13 mouse cellular contexts compared by ENCODE assay signal in the genomic region with DNA sequence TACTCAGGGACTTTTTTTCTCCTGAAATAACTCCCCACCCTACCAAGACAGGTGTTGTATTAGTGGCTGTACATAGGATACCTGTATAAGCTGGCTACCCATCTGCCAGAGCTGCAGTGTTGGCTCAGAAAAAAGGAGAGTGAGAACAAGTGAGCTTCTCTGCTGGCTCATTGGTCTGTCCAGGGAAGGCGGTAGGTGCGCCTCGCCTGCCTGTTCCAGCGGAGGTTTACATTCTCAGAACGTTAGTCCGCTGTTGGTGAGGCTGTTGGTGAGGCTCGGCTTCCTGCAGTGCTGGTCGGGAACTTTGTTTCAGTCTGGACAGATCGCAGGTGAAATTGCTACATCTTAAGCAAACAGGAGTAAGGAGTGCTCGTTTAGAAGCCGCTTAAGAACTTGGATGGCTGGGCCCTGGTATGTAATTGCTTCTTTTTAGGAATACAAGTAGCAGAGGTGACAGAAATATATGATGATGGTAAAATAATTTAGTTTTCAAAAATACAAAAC.
A peak's percentile ranks its signal among the peaks of the same experiment; 100 is the strongest.
DNase-seq lines count a peak whose midpoint lies in the region; ATAC-seq and TF ChIP-seq lines count a peak whose summit lies in the region.
"Had no signal": no experiment of that assay in that cellular context is flagged by ENCODE, and none has a peak within 500 bp of the region (broad histone marks: within the 10 kb centered on the region; RNA-seq: fewer than 3 reads in every experiment).

No protein-coding gene starts in this region.

- H3K4me1 ChIP-seq in forebrain, embryonic 13.5 days, result peaks cover 64% of the 10 kb centered on the region
- H3K4me1 ChIP-seq in forebrain, embryonic 14.5 days (ENCODE audit: control insufficient read depth, insufficient read depth, low read length), result peaks cover 61% of the 10 kb centered on the region
- peaks cover 67% of the 10 kb centered on the region for H3K4me1 ChIP-seq in neural tube, embryonic 13.5 days (replicated peaks)
- H3K4me1 ChIP-seq in neural tube, embryonic 15.5 days, result peaks cover 64% of the 10 kb centered on the region
- peaks cover 39% of the 10 kb centered on the region for H3K4me1 ChIP-seq in stomach, embryonic 16.5 days (ENCODE audit: control insufficient read depth, insufficient read depth, low read length)

- 61% methylated on average over 11 of the region's 11 CpGs for WGBS in forebrain, embryonic 13.5 days
- 52% methylated on average over 11 of the region's 11 CpGs for WGBS in forebrain, embryonic 14.5 days
- 70% methylated on average over 11 of the region's 11 CpGs for WGBS in neural tube, embryonic 13.5 days
- WGBS in neural tube, embryonic 15.5 days, result 64% methylated on average over 11 of the region's 11 CpGs
- WGBS in stomach, embryonic 16.5 days, result 47% methylated on average over 11 of the region's 11 CpGs

- no peaks in the 10 kb centered on the region for H3K36me3 ChIP-seq in forebrain, embryonic 13.5 days (ENCODE audit: poor library complexity, severe bottlenecking)
- no peaks in the 10 kb centered on the region for H3K36me3 ChIP-seq in forebrain, embryonic 14.5 days (ENCODE audit: control insufficient read depth, insufficient read depth, low read length)
- H3K36me3 ChIP-seq in neural tube, embryonic 13.5 days, result no peaks in the 10 kb centered on the region
- H3K36me3 ChIP-seq in neural tube, embryonic 15.5 days, result no peaks in the 10 kb centered on the region
- no peaks in the 10 kb centered on the region for H3K36me3 ChIP-seq in stomach, embryonic 16.5 days (ENCODE audit: control insufficient read depth, insufficient read depth, low read length)
- H3K36me3 ChIP-seq: embryonic facial prominence, embryonic 15.5 days; forebrain, embryonic 12.5 days had no signal

- no peak overlapping the region for H3K4me3 ChIP-seq in forebrain, embryonic 13.5 days
- no peak overlapping the region for H3K4me3 ChIP-seq in forebrain, embryonic 14.5 days (ENCODE audit: low read depth, low read length)
- H3K4me3 ChIP-seq in layer of hippocampus, adult 2 months, result no peak overlapping the region
- H3K4me3 ChIP-seq in neural tube, embryonic 13.5 days, result no peak overlapping the region
- no peak overlapping the region for H3K4me3 ChIP-seq in neural tube, embryonic 15.5 days (replicated peaks)
- H3K4me3 ChIP-seq in stomach, embryonic 16.5 days (replicated peaks; ENCODE audit: low read length), result no peak overlapping the region
- H3K4me3 ChIP-seq: embryonic facial prominence, embryonic 15.5 days; forebrain, embryonic 12.5 days had no signal

- ATAC-seq in forebrain, embryonic 13.5 days, result no peak
- no peak for ATAC-seq in forebrain, embryonic 14.5 days
- ATAC-seq in neural tube, embryonic 13.5 days (ENCODE audit: low read depth), result no peak
- no peak for ATAC-seq in neural tube, embryonic 15.5 days (ENCODE audit: low FRiP score)
- 0 out of 2 replicates have a peak, but pooled peaks have one; percentile 23 for ATAC-seq in stomach, embryonic 16.5 days (ENCODE audit: insufficient read depth, low FRiP score)
- ATAC-seq: liver, postnatal 0 days had no signal

- no peak overlapping the region for H3K4me2 ChIP-seq in forebrain, embryonic 13.5 days
- no peak overlapping the region for H3K4me2 ChIP-seq in forebrain, embryonic 14.5 days (ENCODE audit: low read length)
- no peak overlapping the region for H3K4me2 ChIP-seq in neural tube, embryonic 13.5 days
- H3K4me2 ChIP-seq in neural tube, embryonic 15.5 days, result no peak overlapping the region
- H3K4me2 ChIP-seq in stomach, embryonic 16.5 days (ENCODE audit: low read depth, low read length), result no peak overlapping the region
- H3K4me2 ChIP-seq: embryonic facial prominence, embryonic 15.5 days; forebrain, embryonic 12.5 days had no signal

- no peak for DNase-seq in forebrain, embryonic 14.5 days (ENCODE audit: low spot score)
- DNase-seq in layer of hippocampus, adult 2 months (ENCODE audit: low spot score in 2 of 2), result no peak
- DNase-seq in layer of hippocampus, adult 8-10 months (ENCODE audit: low spot score in 2 of 2), result no peak
- DNase-seq in urinary bladder, postnatal 10 days (ENCODE audit: low spot score), result no peak
- DNase-seq: liver; liver, postnatal 0 days; right cerebral cortex, postnatal 25 days had no signal

- no peak for TF ChIP-seq CTCF in layer of hippocampus, adult 2 months (conservative IDR thresholded peaks at IDR 0.05)

- H3K27ac ChIP-seq in forebrain, embryonic 13.5 days, result peak overlapping the region; percentile 40; the same call in 1 of the 2 replicates
- no peak overlapping the region for H3K27ac ChIP-seq in forebrain, embryonic 14.5 days (ENCODE audit: low read depth, low read length)
- H3K27ac ChIP-seq in layer of hippocampus, adult 2 months, result peak overlapping the region; percentile 88
- H3K27ac ChIP-seq in neural tube, embryonic 13.5 days (replicated peaks), result peak overlapping the region; percentile 80; the same call in 1 of the 2 replicates
- no peak overlapping the region for H3K27ac ChIP-seq in neural tube, embryonic 15.5 days (replicated peaks)
- H3K27ac ChIP-seq in stomach, embryonic 16.5 days (ENCODE audit: low read length), result no peak overlapping the region
- H3K27ac ChIP-seq: embryonic facial prominence, embryonic 15.5 days; forebrain, embryonic 12.5 days had no signal

- no peaks in the 10 kb centered on the region for H3K27me3 ChIP-seq in forebrain, embryonic 13.5 days
- H3K27me3 ChIP-seq in forebrain, embryonic 14.5 days (replicated peaks; ENCODE audit: control insufficient read depth, insufficient read depth, low read length), result no peaks in the 10 kb centered on the region
- H3K27me3 ChIP-seq in neural tube, embryonic 13.5 days, result no peaks in the 10 kb centered on the region
- no peaks in the 10 kb centered on the region for H3K27me3 ChIP-seq in neural tube, embryonic 15.5 days (replicated peaks)
- no peaks in the 10 kb centered on the region for H3K27me3 ChIP-seq in stomach, embryonic 16.5 days (ENCODE audit: control insufficient read depth, insufficient read depth, low read length)
- H3K27me3 ChIP-seq: embryonic facial prominence, embryonic 15.5 days; forebrain, embryonic 12.5 days had no signal

- H3K9me3 ChIP-seq in forebrain, embryonic 13.5 days (replicated peaks), result no peaks in the 10 kb centered on the region
- H3K9me3 ChIP-seq in forebrain, embryonic 14.5 days (replicated peaks; ENCODE audit: control insufficient read depth, low read length), result no peaks in the 10 kb centered on the region
- no peaks in the 10 kb centered on the region for H3K9me3 ChIP-seq in neural tube, embryonic 13.5 days
- H3K9me3 ChIP-seq in neural tube, embryonic 15.5 days (replicated peaks), result no peaks in the 10 kb centered on the region
- no peaks in the 10 kb centered on the region for H3K9me3 ChIP-seq in stomach, embryonic 16.5 days (replicated peaks; ENCODE audit: control insufficient read depth, low read length)
- H3K9me3 ChIP-seq: embryonic facial prominence, embryonic 15.5 days; forebrain, embryonic 12.5 days had no signal

- no peak overlapping the region for H3K9ac ChIP-seq in forebrain, embryonic 13.5 days
- H3K9ac ChIP-seq in forebrain, embryonic 14.5 days (ENCODE audit: low read length), result no peak overlapping the region
- H3K9ac ChIP-seq in neural tube, embryonic 13.5 days, result no peak overlapping the region
- no peak overlapping the region for H3K9ac ChIP-seq in neural tube, embryonic 15.5 days (replicated peaks)
- no peak overlapping the region for H3K9ac ChIP-seq in stomach, embryonic 16.5 days (ENCODE audit: low read length)
- H3K9ac ChIP-seq: embryonic facial prominence, embryonic 15.5 days; forebrain, embryonic 12.5 days; liver, postnatal 0 days had no signal

Comparison
In these comparisons a context has a peak if more than half of its experiments do, and no peak if none do; other contexts are left out.
1. H3K27ac ChIP-seq: peak in forebrain, embryonic 13.5 days (single experiment), layer of hippocampus, adult 2 months (single experiment) and neural tube, embryonic 13.5 days (single experiment); none in forebrain, embryonic 14.5 days (single experiment), neural tube, embryonic 15.5 days (single experiment) and stomach, embryonic 16.5 days (single experiment).